13 mouse cellular contexts compared by ENCODE assay signal in the genomic region with DNA sequence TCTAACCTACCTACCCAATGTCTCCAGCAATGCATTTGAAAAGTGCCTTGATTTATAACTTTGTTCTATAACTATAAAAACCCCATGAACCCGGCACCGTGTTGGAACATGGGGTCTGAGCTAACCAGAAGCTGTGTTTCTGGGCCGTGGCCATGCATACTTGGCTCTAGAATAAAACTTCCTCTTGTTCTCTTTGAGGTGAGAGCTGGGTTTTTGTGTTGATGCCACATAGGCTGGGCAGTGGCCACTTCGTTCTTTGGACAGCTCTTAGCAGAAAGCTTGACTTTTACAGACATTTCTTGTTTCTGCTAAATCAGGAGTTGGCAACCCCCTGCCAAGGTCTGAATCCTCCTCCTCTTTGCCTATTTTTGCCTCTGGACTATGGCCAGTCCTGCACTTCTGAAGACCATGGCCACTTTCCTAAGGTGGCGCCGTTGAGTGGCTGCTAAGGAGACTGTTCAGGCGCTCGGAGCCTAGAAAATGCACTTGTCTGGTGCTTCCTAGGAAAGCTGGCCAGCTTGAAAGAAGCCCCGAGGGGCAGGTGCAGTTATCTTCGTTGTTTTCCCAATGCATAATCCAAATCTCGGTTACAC.
A peak's percentile ranks its signal among the peaks of the same experiment; 100 is the strongest.
DNase-seq lines count a peak whose midpoint lies in the region; ATAC-seq lines count a peak whose summit lies in the region.
"Had no signal": no experiment of that assay in that cellular context is flagged by ENCODE, and none has a peak within 500 bp of the region (broad histone marks: within the 10 kb centered on the region; RNA-seq: fewer than 3 reads in every experiment).

No protein-coding gene starts in this region.

- no peaks in the 10 kb centered on the region for H3K36me3 ChIP-seq in forebrain, embryonic 11.5 days (ENCODE audit: control insufficient read depth, insufficient read depth, low read length)
- H3K36me3 ChIP-seq: embryonic facial prominence, embryonic 12.5 days; midbrain, embryonic 15.5 days had no signal

- 67% methylated on average over 11 of the region's 11 CpGs for WGBS in forebrain, embryonic 11.5 days

- H3K4me2 ChIP-seq in forebrain, embryonic 11.5 days (ENCODE audit: low read depth, low read length, severe bottlenecking): no peak overlapping the region
- H3K4me2 ChIP-seq: embryonic facial prominence, embryonic 12.5 days; midbrain, embryonic 15.5 days had no signal

- no peaks in the 10 kb centered on the region for H3K27me3 ChIP-seq in forebrain, embryonic 11.5 days (ENCODE audit: control insufficient read depth, insufficient read depth, low read length)
- H3K27me3 ChIP-seq: embryonic facial prominence, embryonic 12.5 days; midbrain, embryonic 15.5 days had no signal

- ATAC-seq in cerebellum, adult (ENCODE audit: insufficient number of reproducible peaks, low FRiP score, low TSS enrichment): no peak
- ATAC-seq in forebrain, embryonic 11.5 days (replicated peaks; ENCODE audit: low FRiP score): no peak
- ATAC-seq: midbrain, embryonic 15.5 days had no signal

- DNase-seq in cerebellum, adult 11 months: peak; percentile 12
- DNase-seq in testis, postnatal 10 days (ENCODE audit: low spot score): peak; percentile 50
- no peak for DNase-seq in testis, postnatal 14 days (ENCODE audit: low spot score)
- peak; percentile 41 to 67 for DNase-seq in left cerebral cortex, adult 18-20 months (ENCODE audit: low spot score in 2 of 2)
- DNase-seq in thymus, postnatal 36 days: no peak
- DNase-seq in urinary bladder, postnatal 10 days (ENCODE audit: low spot score): no peak
- DNase-seq in forebrain, embryonic 11.5 days (ENCODE audit: low spot score): no peak
- DNase-seq: heart, adult 18-20 months; kidney, adult 11 months had no signal

- peaks cover 3% of the 10 kb centered on the region; the same call in 1 of the 2 replicates for H3K4me1 ChIP-seq in forebrain, embryonic 11.5 days (replicated peaks; ENCODE audit: control insufficient read depth, insufficient read depth, low read length)

- no peak overlapping the region for H3K9ac ChIP-seq in forebrain, embryonic 11.5 days (ENCODE audit: low read length)
- H3K9ac ChIP-seq: embryonic facial prominence, embryonic 12.5 days; liver, embryonic 14.5 days; midbrain, embryonic 15.5 days had no signal

- H3K27ac ChIP-seq in forebrain, embryonic 11.5 days (ENCODE audit: low read depth, low read length): no peak overlapping the region
- H3K27ac ChIP-seq: embryonic facial prominence, embryonic 12.5 days; liver, embryonic 14.5 days; midbrain, embryonic 15.5 days had no signal

- no peaks in the 10 kb centered on the region for H3K9me3 ChIP-seq in forebrain, embryonic 11.5 days (ENCODE audit: control insufficient read depth, low read length)
- H3K9me3 ChIP-seq: embryonic facial prominence, embryonic 12.5 days; midbrain, embryonic 15.5 days had no signal

- no peak overlapping the region for H3K4me3 ChIP-seq in forebrain, embryonic 11.5 days (ENCODE audit: low read depth, low read length)
- H3K4me3 ChIP-seq: embryonic facial prominence, embryonic 12.5 days; midbrain, embryonic 15.5 days had no signal

Comparison
In these comparisons a context has a peak if more than half of its experiments do, and no peak if none do; other contexts are left out.
1. DNase-seq: peak in cerebellum, adult 11 months (single experiment), testis, postnatal 10 days (single experiment) and left cerebral cortex, adult 18-20 months (2 of 2); none in testis, postnatal 14 days (single experiment), thymus, postnatal 36 days (0 of 2), urinary bladder, postnatal 10 days (single experiment) and forebrain, embryonic 11.5 days (single experiment).